Mouse (Mus musculus) heart, embryonic 16.5 days (tissue): ENCODE data around the gene Cers5. TPM values are rescaled to one million over a fixed set of nuclear protein-coding genes. Genes with fewer than 3 reads are reported as not detected.
A peak's percentile ranks its signal among the peaks of the same experiment; 100 is the strongest.

Experiments
- ATAC-seq: fragments of 200-750 bp; cut with Nextera tagmentation; replicated peaks from 2 replicates; pipeline ENCODE4 v1.8.0; 2017; ENCODE audit warnings: moderate number of reproducible peaks; ENCODE audit not compliant: insufficient read depth, low FRiP score; ENCODE audit errors: extremely low read depth
- H3K27ac ChIP-seq: fragments of 300-500 bp; sonication (generic); 2 replicates; pipeline ENCODE4 v1.5.1; 2014; ENCODE audit warnings: mild to moderate bottlenecking, low read length, control low read depth, moderate library complexity
- H3K27me3 ChIP-seq: fragments of 300-500 bp; sonication (generic); 2 replicates; pipeline ENCODE4 v1.6.1; 2014; ENCODE audit warnings: low read length, mixed read lengths; ENCODE audit not compliant: control insufficient read depth, insufficient read depth
- H3K36me3 ChIP-seq: fragments of 300-500 bp; sonication (generic); 2 replicates; pipeline ENCODE4 v1.6.1; 2014; ENCODE audit not compliant: control insufficient read depth, insufficient read depth
- H3K4me1 ChIP-seq: fragments of 300-500 bp; sonication (generic); 2 replicates; pipeline ENCODE4 v1.6.1; 2014; ENCODE audit warnings: low read length, mixed read lengths; ENCODE audit not compliant: control insufficient read depth, insufficient read depth
- H3K4me2 ChIP-seq: fragments of 300-500 bp; sonication (generic); 2 replicates; pipeline ENCODE4 v1.6.1; 2014; ENCODE audit warnings: low read depth, mild to moderate bottlenecking, control low read depth, low read length
- H3K4me3 ChIP-seq: fragments of 300-500 bp; sonication (generic); 2 replicates; pipeline ENCODE4 v1.5.1; 2014; ENCODE audit warnings: mild to moderate bottlenecking, control low read depth, low read length
- H3K9ac ChIP-seq: fragments of 300-500 bp; sonication (generic); 2 replicates; pipeline ENCODE4 v1.6.1; 2014; ENCODE audit warnings: low read length, control low read depth
- H3K9me3 ChIP-seq: fragments of 300-500 bp; sonication (generic); replicated peaks from 2 replicates; pipeline ENCODE4 v1.6.1; 2016; ENCODE audit warnings: low read length; ENCODE audit not compliant: control insufficient read depth
- WGBS: fragments of 180-500 bp; shearing (Covaris S2); extraction: QIAGEN DNeasy Blood & Tissue Kit; methylation state at CpG from one replicate; pipeline ENCODE4 v1.1.7; 2014; 5-methylcytosine and 5-hydroxymethylcytosine counted together
- polyA plus RNA-seq: library from polyadenylated mRNA; unstranded; fragments of >200 nt; fragmentation: Nextera tagmentation; extraction: Ambion mirVana; gene quantifications from 2 replicates; pipeline ENCODE4 v1.2.1, GENCODE M21; 2015

Cers5 gene
- polyA plus RNA-seq, 1 experiment from 2014 or later = 50.7 TPM

GRCm38 (mm10) chr15:99724292-99725021 lies 48.2 kb downstream of the Cers5 start:
- WGBS = 7% methylated on average over 16 of the region's 16 CpGs
- Histone ChIP-seq H3K4me2 (peak overlapping the region; percentile 72), H3K27me3 (no peaks in the 10 kb centered on the region), H3K9me3 (peaks cover 6% of the 10 kb centered on the region), H3K9ac (peak overlapping the region; percentile 72), H3K4me3 (peak overlapping the region; percentile 87), H3K27ac (peak overlapping the region; percentile 97), H3K36me3 (peaks cover 20% of the 10 kb centered on the region), H3K4me1 (peaks cover 30% of the 10 kb centered on the region)
- ATAC-seq = peak; percentile 56

- peaks cover 13% of the 10 kb centered on the region for H3K36me3 ChIP-seq
- H3K9ac ChIP-seq = peak overlapping the region; percentile 72
- H3K4me1 ChIP-seq = peaks cover 30% of the 10 kb centered on the region
- no peaks in the 10 kb centered on the region; the same call in 1 of the 2 replicates for H3K9me3 ChIP-seq
- H3K27ac ChIP-seq = peak overlapping the region; percentile 97
- ATAC-seq = no peak
- WGBS = 17% methylated on average over 11 of the region's 11 CpGs
- H3K4me3 ChIP-seq = peak overlapping the region; percentile 87
- H3K27me3 ChIP-seq = no peaks in the 10 kb centered on the region
- H3K4me2 ChIP-seq = peak overlapping the region; percentile 72
These were observed 49.0 kb downstream of the Cers5 start for GRCm38 (mm10) chr15:99723515-99724291.

- Histone ChIP-seq H3K9me3 (no peaks in the 10 kb centered on the region), H3K4me2 (peak overlapping the region; percentile 72), H3K27me3 (no peaks in the 10 kb centered on the region), H3K36me3 (peaks cover 8% of the 10 kb centered on the region), H3K4me1 (peaks cover 30% of the 10 kb centered on the region), H3K4me3 (peak overlapping the region; percentile 87), H3K27ac (peak overlapping the region; percentile 97), H3K9ac (peak overlapping the region; percentile 72)
- 44% methylated on average over 10 of the region's 10 CpGs for WGBS
- no peak for ATAC-seq
These were observed 49.6 kb downstream of the Cers5 start for GRCm38 (mm10) chr15:99723120-99723514.

- Histone ChIP-seq H3K36me3 (no peaks in the 10 kb centered on the region; the same call in 1 of the 2 replicates), H3K9me3 (no peaks in the 10 kb centered on the region), H3K27me3 (no peaks in the 10 kb centered on the region), H3K27ac (no peak overlapping the region), H3K4me2 (no peak overlapping the region), H3K4me1 (peaks cover 35% of the 10 kb centered on the region), H3K9ac (no peak overlapping the region), H3K4me3 (no peak overlapping the region)
- 78% methylated on average over 25 of the region's 25 CpGs for WGBS
- no peak for ATAC-seq
These were observed 50.6 kb downstream of the Cers5 start for GRCm38 (mm10) chr15:99721921-99722743.

GRCm38 (mm10) chr15:99719865-99720264 lies 52.8 kb downstream of the Cers5 start:
- no peak for ATAC-seq
- H3K36me3 ChIP-seq = no peaks in the 10 kb centered on the region; the same call in 1 of the 2 replicates
- no peak overlapping the region for H3K4me2 ChIP-seq
- peaks cover 32% of the 10 kb centered on the region for H3K4me1 ChIP-seq
- no peaks in the 10 kb centered on the region for H3K9me3 ChIP-seq
- no peaks in the 10 kb centered on the region for H3K27me3 ChIP-seq
- no peak overlapping the region for H3K27ac ChIP-seq
- H3K9ac ChIP-seq = no peak overlapping the region
- no peak overlapping the region for H3K4me3 ChIP-seq
- WGBS = 73% methylated on average over 8 of the region's 8 CpGs

- Histone ChIP-seq H3K36me3 (peaks cover 1% of the 10 kb centered on the region), H3K4me1 (peaks cover 30% of the 10 kb centered on the region), H3K9me3 (no peaks in the 10 kb centered on the region), H3K9ac (no peak overlapping the region), H3K27me3 (no peaks in the 10 kb centered on the region), H3K27ac (no peak overlapping the region), H3K4me2 (no peak overlapping the region), H3K4me3 (no peak overlapping the region)
- 89% methylated on average over 9 of the region's 9 CpGs for WGBS
- no peak for ATAC-seq
These were observed 54.1 kb downstream of the Cers5 start for GRCm38 (mm10) chr15:99718461-99719021.

- WGBS = 61% methylated on average over 26 of the region's 26 CpGs
- no peak within 1 kb of the TSS for H3K4me3 ChIP-seq
These were observed 55.0 kb downstream of the Cers5 start, which contains the start of gene Gpd1 for GRCm38 (mm10) chr15:99717386-99718334. Gene Gpd1, plus strand, starts transcription at chr15:99717515.

GRCm38 (mm10) chr15:99716814-99717213 lies 55.9 kb downstream of the Cers5 start:
- H3K4me1 ChIP-seq = peaks cover 19% of the 10 kb centered on the region
- no peaks in the 10 kb centered on the region for H3K27me3 ChIP-seq
- H3K4me2 ChIP-seq = no peak overlapping the region
- ATAC-seq = no peak
- H3K9me3 ChIP-seq = no peaks in the 10 kb centered on the region
- no peak overlapping the region for H3K9ac ChIP-seq
- peaks cover 15% of the 10 kb centered on the region for H3K36me3 ChIP-seq
- WGBS = 81% methylated on average over 12 of the region's 12 CpGs
- no peak overlapping the region for H3K4me3 ChIP-seq
- no peak overlapping the region for H3K27ac ChIP-seq

More at GRCm38 (mm10) chr15:99717386-99718334, 55.0 kb downstream of the Cers5 start, which contains the start of gene Gpd1:
- Histone ChIP-seq H3K4me1 (peaks cover 24% of the 10 kb centered on the region), H3K36me3 (peaks cover 7% of the 10 kb centered on the region), H3K9me3 (no peaks in the 10 kb centered on the region), H3K27me3 (no peaks in the 10 kb centered on the region), H3K27ac (no peak within 1 kb of the TSS), H3K4me2 (no peak within 1 kb of the TSS), H3K9ac (0 out of 2 replicates have a peak within 1 kb of the TSS, but pooled peaks have one; percentile 1)
- no peak for ATAC-seq
